Mouse (Mus musculus): ENCODE measurements around the gene Dnttip2.
"Not testable (repeated sequence)": the region's sequence is repeated elsewhere in the genome, so short reads cannot be mapped to it uniquely, and the experiment has no call there.

Dnttip2 gene

GRCm38 (mm10) chr3:122274241-122275024 lies at the start of gene Dnttip2:
TSS of gene Dnttip2 (plus strand) at chr3:122274388.
- DNase-seq (ENCODE audit: low spot score), result peak; percentile 91

- DNase-seq (ENCODE audit: low spot score), result not testable (repeated sequence)
Measured at GRCm38 (mm10) chr3:122226972-122227371, 47.2 kb upstream of the Dnttip2 start.

DNA sequence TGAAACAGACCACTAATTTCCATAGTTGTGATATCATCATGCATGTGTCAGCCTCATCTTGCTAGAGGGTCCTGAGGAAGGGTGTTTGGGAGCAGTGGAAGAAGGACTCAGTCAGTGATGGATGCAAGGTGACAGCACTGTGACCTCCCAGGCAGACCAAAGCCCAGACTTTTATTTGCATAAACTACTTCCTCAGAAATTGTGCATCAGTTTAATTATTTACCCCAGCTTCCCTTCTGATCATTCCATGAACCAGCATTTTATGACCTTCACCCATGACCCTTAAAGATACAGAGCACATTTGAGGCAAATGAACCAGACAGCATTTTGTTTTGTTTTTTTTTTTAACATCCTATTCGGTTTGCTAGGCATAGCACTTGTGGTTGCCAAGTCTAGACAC lies 38.4 kb upstream of the Dnttip2 start:
- no peak for DNase-seq (ENCODE audit: low spot score)

DNA sequence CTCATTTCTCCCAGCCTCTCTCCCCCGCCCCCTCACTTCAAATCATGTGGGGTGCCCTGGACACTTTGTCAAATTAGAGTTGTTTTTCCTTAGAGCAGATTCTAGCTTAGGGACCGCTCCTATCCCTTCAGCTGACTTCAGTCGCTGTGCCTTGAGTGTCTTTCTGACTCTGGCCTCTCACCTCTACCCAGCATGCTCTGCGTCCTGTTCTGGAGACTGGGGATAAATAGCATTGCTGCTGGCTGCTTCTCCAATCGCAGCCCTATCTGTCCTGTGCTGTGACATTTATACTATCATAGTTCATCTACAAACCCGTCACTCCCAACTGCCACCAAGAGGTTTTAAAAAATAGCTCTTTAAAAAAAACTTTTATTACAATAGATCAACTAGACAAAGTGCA lies 31.3 kb upstream of the Dnttip2 start:
- DNase-seq (ENCODE audit: low spot score), result no peak

DNA sequence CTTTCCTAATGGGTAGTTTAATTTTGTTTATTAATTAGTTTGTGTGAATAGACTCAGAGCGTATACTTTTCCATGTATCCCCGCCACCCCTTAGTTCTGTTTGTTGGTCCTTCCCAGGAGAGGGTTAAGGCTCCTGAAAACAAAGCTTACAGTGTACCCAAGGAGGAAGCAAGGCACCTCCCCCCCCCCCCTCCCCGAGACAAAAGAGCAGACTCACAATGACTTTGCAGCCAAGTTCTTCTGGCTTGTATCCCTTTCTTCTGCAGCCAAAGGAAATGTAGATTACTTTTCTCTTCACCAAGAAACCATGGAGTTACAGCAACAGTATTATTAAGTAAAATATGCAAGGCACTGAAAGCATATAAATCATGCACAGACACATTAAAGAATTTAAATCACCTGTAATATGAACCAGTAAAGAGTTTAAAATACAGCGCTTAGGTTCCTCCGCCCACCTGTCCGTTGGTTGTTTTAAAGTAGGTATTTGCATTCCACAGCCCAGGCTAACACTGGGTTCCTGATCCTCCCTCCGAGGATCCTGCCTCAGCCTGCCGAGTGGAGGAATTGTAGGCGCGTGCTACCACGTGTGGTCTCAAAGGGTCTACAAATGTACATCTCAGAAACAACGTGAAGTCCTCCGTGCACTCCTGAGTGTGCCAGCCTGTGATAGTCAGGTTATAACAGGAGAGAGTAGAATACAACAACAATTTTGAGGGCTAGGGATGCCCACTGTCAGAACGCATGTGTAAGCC lies 30.6 kb upstream of the Dnttip2 start:
- DNase-seq (ENCODE audit: low spot score), result no peak

GRCm38 (mm10) chr3:122244759-122245158 lies 29.4 kb upstream of the Dnttip2 start:
- DNase-seq (ENCODE audit: low spot score), result no peak

DNA sequence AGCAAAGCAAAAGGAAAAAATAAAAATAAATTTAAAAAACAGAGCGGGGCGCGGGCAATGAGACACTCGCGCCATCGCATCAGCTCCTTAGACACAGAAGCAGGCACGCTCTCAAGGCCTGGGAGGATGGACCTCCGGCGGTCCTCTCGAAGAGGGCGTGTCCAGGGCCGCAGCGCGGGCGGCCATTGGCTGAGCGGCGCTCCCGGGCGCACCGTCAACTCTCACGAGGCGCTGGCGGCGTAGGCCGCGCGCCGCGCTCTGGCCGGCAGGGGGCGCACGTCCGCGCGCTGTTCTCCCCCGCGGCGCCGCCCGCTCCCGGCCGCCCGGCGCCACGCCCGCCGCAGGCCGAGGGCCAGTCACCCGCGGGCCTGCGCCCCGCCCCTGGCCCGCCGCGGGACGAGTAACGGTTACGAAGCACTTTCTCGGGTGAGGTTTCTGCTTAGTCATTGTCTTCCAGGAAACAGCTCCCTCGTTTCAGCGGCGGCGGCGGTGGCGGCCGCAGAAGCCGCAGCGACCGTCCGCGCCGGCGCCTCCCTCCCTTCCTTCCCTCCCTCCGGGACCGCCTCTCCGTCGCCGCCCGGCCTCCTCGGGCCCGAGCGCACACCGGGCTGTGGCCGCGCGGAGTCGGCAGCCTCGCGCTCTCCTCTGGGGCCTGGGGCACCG lies 28.8 kb upstream of the Dnttip2 start, which contains the start of gene Gclm:
TSS of gene Gclm (plus strand) at position 343 of the 663 bp plus-strand sequence.
- peak; percentile 89 for DNase-seq (ENCODE audit: low spot score)

GRCm38 (mm10) chr3:122245878-122246332 lies 28.3 kb upstream of the Dnttip2 start:
- peak; percentile 31 for DNase-seq (ENCODE audit: low spot score)

- DNase-seq (ENCODE audit: low spot score), result no peak
Measured at GRCm38 (mm10) chr3:122246406-122246805, 27.8 kb upstream of the Dnttip2 start.

DNA sequence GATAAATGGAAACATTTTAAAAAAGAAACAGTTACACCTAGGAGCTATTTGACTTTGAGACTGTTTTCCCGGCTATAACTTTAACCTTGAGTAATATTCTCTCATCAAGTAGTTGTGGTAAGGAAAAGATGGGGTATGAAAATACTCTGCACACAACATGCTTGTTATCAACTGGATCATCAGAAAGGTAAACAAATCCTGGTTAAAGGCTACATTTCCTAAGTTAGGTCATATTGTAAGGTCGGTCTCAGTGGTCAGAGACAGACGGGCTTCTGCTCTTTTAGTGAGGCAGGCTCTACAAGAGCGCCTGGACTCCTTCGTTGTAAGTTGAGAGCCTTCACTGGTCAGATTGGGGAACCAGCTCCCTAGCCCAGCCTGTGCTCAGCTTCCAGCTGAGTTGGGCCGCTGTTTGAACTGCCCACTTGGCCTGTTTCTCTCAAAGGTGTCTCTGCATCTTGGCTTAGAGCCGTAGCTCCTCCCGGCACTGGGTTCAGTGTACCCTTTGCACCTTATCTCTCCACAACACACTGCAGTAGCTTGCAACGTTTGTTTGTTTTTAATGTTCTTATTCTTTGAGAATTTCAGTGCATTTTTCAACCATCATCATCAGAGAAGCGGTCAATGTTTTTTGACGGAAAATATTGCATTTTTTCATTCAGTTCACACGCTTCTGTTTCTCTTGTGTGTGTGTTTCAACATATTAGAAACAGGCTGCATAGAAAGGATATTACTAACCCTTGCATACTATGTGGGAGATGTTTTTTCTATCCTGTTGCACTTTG lies 27.0 kb upstream of the Dnttip2 start:
- no peak for DNase-seq (ENCODE audit: low spot score)

GRCm38 (mm10) chr3:122247768-122248100 lies 26.5 kb upstream of the Dnttip2 start:
- DNase-seq (ENCODE audit: low spot score), result no peak

DNA sequence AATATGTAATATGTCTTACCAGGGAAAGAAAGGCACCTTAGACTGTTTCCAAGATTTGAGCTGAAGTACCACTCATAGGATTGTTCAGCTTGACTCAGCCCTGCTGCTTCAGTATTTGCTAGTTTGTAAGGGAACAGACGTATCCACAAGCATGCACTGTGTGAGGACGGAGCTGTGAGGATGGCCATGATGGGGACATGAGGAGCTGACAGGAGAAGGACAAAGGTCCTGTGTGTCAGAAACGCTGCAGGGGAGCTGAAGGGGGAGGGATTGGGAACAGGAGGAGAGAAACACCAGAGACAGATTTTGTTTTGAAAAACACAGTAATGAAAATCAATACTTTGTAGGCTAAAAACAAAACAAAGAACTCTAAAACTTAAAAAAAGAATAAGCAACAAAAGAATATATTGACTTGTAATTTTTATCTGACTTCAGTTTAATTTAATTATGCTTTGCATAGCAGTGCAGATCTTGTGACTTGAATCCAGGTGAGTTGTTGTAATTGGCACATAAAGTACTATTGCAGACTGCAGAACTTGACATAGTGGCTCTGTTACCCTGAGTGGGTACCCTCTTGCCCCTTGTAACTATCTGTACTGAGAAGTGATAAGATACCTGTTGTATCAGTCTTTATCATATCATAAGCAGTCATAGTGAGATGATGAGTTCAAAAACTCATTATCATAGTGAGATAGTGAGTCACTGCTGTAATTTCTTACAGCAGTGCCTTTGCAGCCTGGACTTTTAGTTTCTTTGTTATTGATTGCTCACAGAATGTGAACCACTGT lies 21.5 kb upstream of the Dnttip2 start:
- DNase-seq (ENCODE audit: low spot score), result no peak

DNA sequence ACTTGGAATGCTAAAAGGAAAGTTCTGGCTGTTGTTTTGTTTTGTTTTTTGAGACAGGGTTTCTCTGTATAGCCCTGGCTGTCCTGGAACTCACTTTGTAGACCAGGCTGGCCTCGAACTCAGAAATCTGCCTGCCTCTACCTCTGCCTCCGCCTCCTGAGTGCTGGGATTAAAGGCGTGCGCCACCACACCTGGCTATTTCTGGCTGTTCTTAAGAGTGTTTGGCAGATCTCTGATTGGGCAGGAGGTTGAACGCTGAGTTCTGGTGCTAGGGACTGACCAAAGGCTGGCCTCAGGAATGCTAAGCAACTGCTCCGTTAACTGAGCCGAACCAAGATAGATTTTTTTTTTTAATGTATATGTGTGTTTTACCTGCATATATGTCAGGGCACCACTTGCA lies 20.1 kb upstream of the Dnttip2 start:
- DNase-seq (ENCODE audit: low spot score), result not testable (repeated sequence)

DNA sequence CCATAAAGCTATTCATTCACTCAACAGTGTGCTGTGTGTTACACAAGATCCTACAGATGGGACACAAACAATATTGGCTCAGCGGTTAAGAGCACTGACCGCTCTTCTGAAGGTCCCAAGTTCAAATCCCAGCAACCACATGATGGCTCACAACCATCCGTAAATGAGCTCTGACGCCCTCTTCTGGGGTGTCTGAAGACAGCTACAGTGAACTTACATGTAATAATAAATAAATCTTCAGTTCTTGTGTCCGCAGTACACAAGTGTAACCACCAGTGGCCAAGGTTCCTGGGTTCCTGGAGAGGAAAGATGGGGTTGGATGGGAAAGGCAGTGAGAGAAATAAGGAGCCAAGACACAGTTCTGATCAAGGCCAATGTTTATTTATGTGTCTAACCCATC lies 4.2 kb upstream of the Dnttip2 start:
- no peak for DNase-seq (ENCODE audit: low spot score)

- not testable (repeated sequence) for DNase-seq (ENCODE audit: low spot score)
Measured at GRCm38 (mm10) chr3:122272565-122272964, 1.6 kb upstream of the Dnttip2 start.

DNA sequence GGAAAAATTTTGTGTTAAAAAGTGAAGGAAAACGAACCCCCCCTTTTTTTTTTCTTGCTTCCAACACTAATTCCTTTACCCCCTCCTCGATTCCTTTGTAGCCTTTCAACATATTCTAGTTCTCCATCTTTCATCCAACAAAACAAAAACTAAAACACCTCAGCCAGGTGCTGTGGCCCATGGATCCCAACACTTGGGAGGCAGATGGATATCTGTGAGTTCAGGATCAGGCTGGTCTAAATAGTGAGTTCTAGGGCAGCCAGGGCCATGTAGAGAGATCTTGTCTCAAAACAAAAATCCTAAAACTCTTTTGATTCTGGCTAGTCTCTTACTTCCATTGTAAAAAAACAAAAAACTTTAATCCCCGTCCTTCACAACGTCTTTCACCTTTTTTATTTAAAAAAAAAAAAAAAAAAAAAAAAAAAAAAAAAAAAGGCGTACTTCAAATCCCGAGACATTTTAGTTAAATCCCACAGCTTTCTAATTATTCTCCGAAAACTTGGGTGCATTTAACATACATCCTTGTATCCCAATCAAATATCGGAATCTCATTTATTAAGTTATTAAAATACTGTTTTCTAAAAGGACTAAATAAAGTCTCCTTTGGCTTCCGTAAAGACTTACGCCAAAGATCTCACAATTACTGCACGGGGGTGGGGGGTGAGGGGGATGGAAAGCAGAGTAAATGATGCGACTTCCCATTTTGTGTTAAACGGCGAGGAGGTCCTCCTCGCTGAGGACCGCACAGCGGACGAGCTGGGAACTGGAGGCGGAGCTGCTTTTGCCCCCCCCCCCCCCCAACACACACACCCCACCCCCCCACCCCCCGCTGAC lies 564 bp upstream of the Dnttip2 start:
- no peak for DNase-seq (ENCODE audit: low spot score)

- no peak for DNase-seq (ENCODE audit: low spot score)
Measured at GRCm38 (mm10) chr3:122275111-122275510, 923 bp downstream of the Dnttip2 start.

- DNase-seq (ENCODE audit: low spot score), result no peak
Measured at GRCm38 (mm10) chr3:122287195-122287594, 13.0 kb downstream of the Dnttip2 start.

GRCm38 (mm10) chr3:122288613-122289195 lies 14.5 kb downstream of the Dnttip2 start:
- no peak for DNase-seq (ENCODE audit: low spot score)

DNA sequence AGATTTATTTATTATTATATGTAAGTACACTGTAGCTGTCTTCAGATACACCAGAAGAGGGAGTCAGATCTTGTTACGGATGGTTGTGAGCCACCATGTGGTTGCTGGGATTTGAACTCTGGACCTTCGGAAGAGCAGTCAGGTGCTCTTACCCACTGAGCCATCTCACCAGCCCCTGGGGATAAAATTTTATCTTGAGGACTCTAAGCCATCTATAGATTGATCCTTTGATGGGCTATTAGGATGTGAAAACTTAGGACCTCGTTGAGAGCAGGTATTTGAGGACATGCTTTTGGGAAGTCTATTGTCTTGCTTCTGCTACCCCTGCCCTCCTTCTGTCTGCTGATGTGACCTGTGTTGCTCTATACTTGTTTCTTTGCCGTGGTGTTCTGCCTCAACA lies 15.2 kb downstream of the Dnttip2 start:
- DNase-seq (ENCODE audit: low spot score), result not testable (repeated sequence)
